Mouse (Mus musculus) neural tube, embryonic 12.5 days (tissue): ENCODE results near the gene Itih4. TPM values are rescaled to one million over a fixed set of nuclear protein-coding genes. Genes with fewer than 3 reads are reported as not detected.
A peak's percentile ranks its signal among the peaks of the same experiment; 100 is the strongest.

Source experiments
- ATAC-seq: fragments of 200-750 bp; cut with Nextera tagmentation; 2 replicates; pipeline ENCODE4 v1.8.0; 2017; ENCODE audit warnings: low read depth, mild to moderate bottlenecking, moderate TSS enrichment, moderate library complexity; ENCODE audit not compliant: low FRiP score
- H3K27ac ChIP-seq: fragments of 300-500 bp; sonication (generic); 2 replicates; pipeline ENCODE4 v1.5.1; 2016
- H3K27me3 ChIP-seq: fragments of 300-500 bp; sonication (generic); replicated peaks from 2 replicates; pipeline ENCODE4 v1.6.1; 2016; ENCODE audit warnings: mild to moderate bottlenecking
- H3K36me3 ChIP-seq: fragments of 300-500 bp; sonication (generic); 2 replicates; pipeline ENCODE4 v1.6.1; 2016; ENCODE audit warnings: mild to moderate bottlenecking
- H3K4me1 ChIP-seq: fragments of 300-500 bp; sonication (generic); 2 replicates; pipeline ENCODE4 v1.6.1; 2016
- H3K4me2 ChIP-seq: fragments of 300-500 bp; sonication (generic); replicated peaks from 2 replicates; pipeline ENCODE4 v1.6.1; 2016; ENCODE audit warnings: mild to moderate bottlenecking
- H3K4me3 ChIP-seq: fragments of 300-500 bp; sonication (generic); 2 replicates; pipeline ENCODE4 v1.5.1; 2016
- H3K9ac ChIP-seq: fragments of 300-500 bp; sonication (generic); 2 replicates; pipeline ENCODE4 v1.6.1; 2016; ENCODE audit warnings: mild to moderate bottlenecking
- H3K9me3 ChIP-seq: fragments of 300-500 bp; sonication (generic); 2 replicates; pipeline ENCODE4 v1.6.1; 2016; ENCODE audit warnings: mild to moderate bottlenecking
- WGBS: fragments of 180-500 bp; shearing (Covaris S2); methylation state at CpG from one replicate; pipeline ENCODE4 v1.1.7; 2016; 5-methylcytosine and 5-hydroxymethylcytosine counted together
- polyA plus RNA-seq: library from polyadenylated mRNA; unstranded; fragments of >200 nt; fragmentation: Nextera tagmentation; extraction: Ambion mirVana; gene quantifications from 2 replicates; pipeline ENCODE4 v1.2.1, GENCODE M21; 2016

Itih4 gene
- polyA plus RNA-seq, 1 experiment from 2014 or later: not detected

DNA sequence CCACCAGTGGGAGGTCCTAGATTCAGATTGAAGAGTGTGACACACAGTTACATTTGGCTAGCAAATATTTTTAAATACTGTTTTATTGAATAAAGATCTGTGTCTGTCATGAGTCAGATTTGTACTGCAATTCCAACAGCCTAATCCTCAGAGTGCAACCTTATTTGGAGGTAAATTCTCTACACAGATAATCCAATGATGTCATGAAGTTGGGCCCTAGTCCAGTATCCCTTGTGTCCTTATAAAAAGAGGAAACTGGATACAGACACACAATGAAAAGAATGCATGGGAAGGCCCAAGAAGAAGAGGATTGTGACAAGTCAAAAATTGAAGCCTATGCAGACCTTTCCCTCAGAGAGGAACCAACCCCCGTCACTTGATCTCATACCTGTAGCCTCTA, 30.2 kb downstream of the Itih4 start:
- Histone ChIP-seq H3K9ac (no peak overlapping the region), H3K4me2 (no peak overlapping the region), H3K9me3 (no peaks in the 10 kb centered on the region), H3K4me1 (no peaks in the 10 kb centered on the region), H3K27me3 (no peaks in the 10 kb centered on the region), H3K36me3 (no peaks in the 10 kb centered on the region), H3K27ac (no peak overlapping the region), H3K4me3 (no peak overlapping the region)
- no peak for ATAC-seq
- WGBS: 82% methylated on average over 1 of the region's 1 CpGs

DNA sequence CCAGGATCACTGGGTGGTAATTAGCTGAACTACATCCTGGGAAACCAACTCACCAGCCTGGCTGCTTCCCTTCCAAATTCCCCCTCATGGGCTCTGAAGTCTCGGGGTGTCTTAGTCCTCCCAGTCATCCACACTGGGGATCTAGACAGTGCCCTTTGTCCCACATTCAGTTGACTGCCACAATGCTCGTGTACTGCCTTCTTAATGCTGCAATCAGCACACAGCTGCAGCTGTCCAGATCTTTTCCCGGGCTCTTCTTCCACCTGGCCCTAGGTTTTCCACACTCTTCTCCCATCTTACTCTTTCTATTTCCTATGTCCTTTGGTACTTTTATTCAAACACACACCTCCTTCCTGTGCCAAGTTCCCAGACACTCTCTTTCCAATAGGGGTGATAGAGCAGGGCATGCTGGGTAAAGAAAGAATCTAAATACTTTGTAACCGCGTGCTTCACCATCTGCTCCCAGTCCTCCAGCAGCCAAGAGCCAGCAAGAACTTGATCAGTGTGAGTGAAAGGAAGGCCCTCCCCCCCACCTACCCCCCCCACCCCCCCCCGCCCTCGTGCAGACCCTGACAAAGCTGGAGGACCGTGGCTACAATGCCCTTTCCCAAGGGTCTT, 35.9 kb downstream of the Itih4 start:
- no peaks in the 10 kb centered on the region for H3K27me3 ChIP-seq
- 69% methylated on average over 8 of the region's 8 CpGs for WGBS
- ATAC-seq: no peak
- no peak overlapping the region for H3K9ac ChIP-seq
- no peaks in the 10 kb centered on the region for H3K36me3 ChIP-seq
- H3K4me1 ChIP-seq: no peaks in the 10 kb centered on the region
- H3K9me3 ChIP-seq: no peaks in the 10 kb centered on the region
- no peak overlapping the region for H3K27ac ChIP-seq
- H3K4me2 ChIP-seq: no peak overlapping the region
- H3K4me3 ChIP-seq: no peak overlapping the region

- Histone ChIP-seq H3K27ac (no peak within 1 kb of the TSS), H3K9ac (no peak within 1 kb of the TSS), H3K4me2 (no peak within 1 kb of the TSS), H3K27me3 (no peaks in the 10 kb centered on the region), H3K9me3 (no peaks in the 10 kb centered on the region), H3K36me3 (no peaks in the 10 kb centered on the region), H3K4me1 (no peaks in the 10 kb centered on the region), H3K4me3 (no peak within 1 kb of the TSS)
- WGBS: 76% methylated on average over 6 of the region's 6 CpGs
- no peak for ATAC-seq
Observed at GRCm38 (mm10) chr14:30923375-30924105, 37.3 kb downstream of the Itih4 start, which contains the start of gene Itih3. Itih3 (minus strand) TSS chr14:30923760.

DNA sequence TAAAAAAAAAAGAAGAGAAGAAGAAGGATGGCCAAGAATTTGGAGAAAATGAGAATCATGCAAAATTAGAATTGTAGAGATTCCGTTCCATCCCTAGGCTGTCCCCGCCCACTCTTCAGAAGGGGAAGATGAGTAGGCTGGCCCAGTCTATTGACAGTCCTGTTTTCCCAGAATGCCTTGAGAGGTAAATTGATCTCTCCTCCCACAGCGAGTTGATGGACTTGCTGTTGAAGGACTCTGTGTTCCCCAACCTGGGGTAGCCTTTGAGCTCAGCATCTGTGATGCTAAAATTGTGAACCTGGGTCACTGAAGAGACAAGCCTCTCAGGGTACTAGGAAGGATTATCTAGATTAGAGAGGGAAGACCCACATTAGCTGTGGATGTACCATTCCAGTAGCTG, 39.2 kb downstream of the Itih4 start:
- no peak overlapping the region for H3K27ac ChIP-seq
- no peak overlapping the region for H3K4me2 ChIP-seq
- H3K4me1 ChIP-seq: no peaks in the 10 kb centered on the region
- H3K9ac ChIP-seq: no peak overlapping the region
- no peak for ATAC-seq
- no peak overlapping the region for H3K4me3 ChIP-seq
- H3K9me3 ChIP-seq: no peaks in the 10 kb centered on the region
- 89% methylated on average over 3 of the region's 3 CpGs for WGBS
- no peaks in the 10 kb centered on the region for H3K36me3 ChIP-seq
- no peaks in the 10 kb centered on the region for H3K27me3 ChIP-seq

- Histone ChIP-seq H3K27me3 (no peaks in the 10 kb centered on the region), H3K27ac (no peak overlapping the region), H3K9ac (no peak overlapping the region), H3K4me3 (no peak overlapping the region), H3K36me3 (no peaks in the 10 kb centered on the region), H3K4me2 (no peak overlapping the region), H3K9me3 (no peaks in the 10 kb centered on the region), H3K4me1 (no peaks in the 10 kb centered on the region)
- ATAC-seq: no peak
- 91% methylated on average over 4 of the region's 4 CpGs for WGBS
Observed at GRCm38 (mm10) chr14:30930386-30930785, 44.1 kb downstream of the Itih4 start.

- Histone ChIP-seq H3K4me1 (no peaks in the 10 kb centered on the region), H3K36me3 (no peaks in the 10 kb centered on the region), H3K27ac (no peak overlapping the region), H3K4me3 (no peak overlapping the region), H3K9me3 (no peaks in the 10 kb centered on the region), H3K27me3 (no peaks in the 10 kb centered on the region), H3K4me2 (no peak overlapping the region), H3K9ac (no peak overlapping the region)
- no peak for ATAC-seq
- WGBS: 87% methylated on average over 9 of the region's 9 CpGs
Observed at GRCm38 (mm10) chr14:30933351-30933750, 47.1 kb downstream of the Itih4 start.

GRCm38 (mm10) chr14:30942254-30942653, 56.0 kb downstream of the Itih4 start:
- ATAC-seq: no peak
- H3K4me1 ChIP-seq: no peaks in the 10 kb centered on the region
- no peak overlapping the region for H3K9ac ChIP-seq
- H3K36me3 ChIP-seq: no peaks in the 10 kb centered on the region
- H3K4me3 ChIP-seq: no peak overlapping the region
- no peak overlapping the region for H3K27ac ChIP-seq
- no peak overlapping the region for H3K4me2 ChIP-seq
- H3K9me3 ChIP-seq: no peaks in the 10 kb centered on the region
- 91% methylated on average over 4 of the region's 4 CpGs for WGBS
- H3K27me3 ChIP-seq: no peaks in the 10 kb centered on the region

DNA sequence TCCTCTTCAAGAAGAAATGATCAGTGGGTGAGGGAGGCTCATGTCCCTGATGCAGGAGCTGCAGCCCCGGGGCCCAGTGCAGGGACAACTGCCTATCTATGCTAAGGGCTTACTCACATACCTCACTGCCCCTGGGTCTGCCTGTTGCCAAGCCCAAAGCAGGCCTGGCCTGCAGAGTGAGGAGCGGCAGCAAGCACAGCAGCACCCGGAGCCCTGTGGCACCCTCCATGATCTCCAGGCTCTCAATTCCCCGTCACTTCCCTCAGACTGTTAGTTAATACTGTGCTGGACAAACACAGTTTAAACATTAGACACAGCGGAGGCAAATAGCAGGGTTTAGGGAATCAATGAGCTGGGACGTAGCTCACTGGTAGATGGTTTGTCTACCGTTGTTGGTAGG, 56.8 kb downstream of the Itih4 start, which contains the start of gene Itih1:
Gene Itih1 (minus strand): TSS at position 252 of the 400 bp plus-strand sequence.
- H3K4me3 ChIP-seq: no peak within 1 kb of the TSS
- H3K27me3 ChIP-seq: no peaks in the 10 kb centered on the region
- no peak within 1 kb of the TSS for H3K4me2 ChIP-seq
- H3K9ac ChIP-seq: no peak within 1 kb of the TSS
- WGBS: 91% methylated on average over 7 of the region's 7 CpGs
- ATAC-seq: no peak
- no peak within 1 kb of the TSS for H3K27ac ChIP-seq
- H3K9me3 ChIP-seq: no peaks in the 10 kb centered on the region
- H3K36me3 ChIP-seq: no peaks in the 10 kb centered on the region
- no peaks in the 10 kb centered on the region for H3K4me1 ChIP-seq

GRCm38 (mm10) chr14:30943860-30944674, 57.8 kb downstream of the Itih4 start:
- Histone ChIP-seq H3K36me3 (no peaks in the 10 kb centered on the region), H3K4me3 (no peak overlapping the region), H3K9ac (no peak overlapping the region), H3K27me3 (no peaks in the 10 kb centered on the region), H3K4me2 (no peak overlapping the region), H3K9me3 (no peaks in the 10 kb centered on the region), H3K27ac (no peak overlapping the region), H3K4me1 (no peaks in the 10 kb centered on the region)
- no peak for ATAC-seq
- WGBS: 70% methylated on average over 11 of the region's 11 CpGs

GRCm38 (mm10) chr14:30944745-30945144, 58.5 kb downstream of the Itih4 start:
- Histone ChIP-seq H3K27me3 (no peaks in the 10 kb centered on the region), H3K4me2 (no peak overlapping the region), H3K9me3 (no peaks in the 10 kb centered on the region), H3K9ac (no peak overlapping the region), H3K27ac (no peak overlapping the region), H3K36me3 (no peaks in the 10 kb centered on the region), H3K4me1 (no peaks in the 10 kb centered on the region), H3K4me3 (no peak overlapping the region)
- WGBS: 75% methylated on average over 2 of the region's 2 CpGs
- ATAC-seq: no peak

DNA sequence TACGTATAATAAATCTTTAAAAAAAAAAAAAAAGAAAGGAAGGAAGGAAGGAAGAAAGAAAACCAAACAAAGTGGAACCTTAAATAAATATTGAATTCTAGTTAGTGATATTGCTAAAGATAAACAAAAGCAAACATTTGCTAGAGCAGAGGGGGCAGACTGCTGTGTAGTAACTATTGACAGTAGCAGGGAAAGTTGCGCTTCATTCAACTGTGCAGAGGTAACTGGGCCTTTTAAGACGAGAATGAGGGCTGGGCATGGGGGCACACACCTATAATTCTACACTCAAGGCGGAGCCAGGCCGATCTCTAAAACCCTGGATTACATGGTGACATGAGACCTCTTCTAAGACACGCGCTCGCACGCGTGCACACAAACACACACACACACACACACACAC, 63.7 kb downstream of the Itih4 start:
- Histone ChIP-seq H3K27me3 (no peaks in the 10 kb centered on the region), H3K36me3 (0 out of 2 replicates have a peak, but pooled peaks cover 7% of the 10 kb centered on the region), H3K9ac (no peak overlapping the region), H3K4me1 (peaks cover 6% of the 10 kb centered on the region), H3K4me2 (no peak overlapping the region), H3K27ac (no peak overlapping the region), H3K4me3 (no peak overlapping the region), H3K9me3 (no peaks in the 10 kb centered on the region)
- ATAC-seq: no peak
- 96% methylated on average over 10 of the region's 10 CpGs for WGBS

- H3K4me1 ChIP-seq: peaks cover 6% of the 10 kb centered on the region
- ATAC-seq: peak; percentile 98
- H3K9ac ChIP-seq: peak within 1 kb of the TSS; percentile 69
- peak within 1 kb of the TSS; percentile 73 for H3K4me2 ChIP-seq
- H3K27me3 ChIP-seq: no peaks in the 10 kb centered on the region
- H3K36me3 ChIP-seq: peaks cover 7% of the 10 kb centered on the region; the same call in 1 of the 2 replicates
- no peak within 1 kb of the TSS for H3K27ac ChIP-seq
- under 1% methylated on average over 57 of the region's 57 CpGs for WGBS
- H3K9me3 ChIP-seq: no peaks in the 10 kb centered on the region
- H3K4me3 ChIP-seq: peak within 1 kb of the TSS; percentile 66
Observed at GRCm38 (mm10) chr14:30951154-30951825, 65.0 kb downstream of the Itih4 start, which contains the start of gene Nek4. Nek4 (plus strand) TSS chr14:30951377.
